Comparison of ENCODE assay signal across 8 mouse cellular contexts in genomic region chr11:69992932-69993331, GRCm38 (mm10). TPM values are rescaled to one million over a fixed set of nuclear protein-coding genes. Genes with fewer than 3 reads are reported as not detected.
DNase-seq lines count a peak whose midpoint lies in the region; ATAC-seq and TF ChIP-seq lines count a peak whose summit lies in the region.

No protein-coding gene starts in this region.

- no peaks in the 10 kb centered on the region for H3K27me3 ChIP-seq in neural tube, embryonic 11.5 days (ENCODE audit: control insufficient read depth, insufficient read depth, low read length)
- no peaks in the 10 kb centered on the region for H3K27me3 ChIP-seq in limb, embryonic 15.5 days
- H3K27me3 ChIP-seq in stomach, postnatal 0 days (ENCODE audit: control insufficient read depth, insufficient read depth, low read length): no peaks in the 10 kb centered on the region

- 0 out of 2 replicates have a peak overlapping the region, but pooled peaks have one; percentile 61 for H3K4me3 ChIP-seq in neural tube, embryonic 11.5 days (ENCODE audit: low read depth, low read length)
- H3K4me3 ChIP-seq in limb, embryonic 15.5 days: peak overlapping the region; percentile 78
- H3K4me3 ChIP-seq in stomach, postnatal 0 days (ENCODE audit: low read depth, low read length): no peak overlapping the region; the same call in 1 of the 2 replicates

- peak; percentile 42 for DNase-seq in cerebellum, adult 9-11 months
- DNase-seq in cerebellum, postnatal 25 days: no peak
- no peak for DNase-seq in neural tube, embryonic 11.5 days (ENCODE audit: low spot score)
- no peak for DNase-seq in neural tube, embryonic 10.5 days (ENCODE audit: extremely low spot score, low spot score)
- no peak for DNase-seq in stomach, postnatal 0 days (ENCODE audit: low spot score)
- no peak for DNase-seq in right cerebral cortex, postnatal 36 days (ENCODE audit: low spot score in 2 of 2)
- no peak for DNase-seq in gastrocnemius, postnatal 10 days

- 92% methylated on average over 3 of the region's 3 CpGs for WGBS in neural tube, embryonic 11.5 days
- 81% methylated on average over 3 of the region's 3 CpGs for WGBS in limb, embryonic 15.5 days
- WGBS in stomach, postnatal 0 days: 85% methylated on average over 3 of the region's 3 CpGs

- no peak overlapping the region for H3K9ac ChIP-seq in neural tube, embryonic 11.5 days (ENCODE audit: low read length)
- no peak overlapping the region for H3K9ac ChIP-seq in limb, embryonic 15.5 days
- H3K9ac ChIP-seq in stomach, postnatal 0 days (ENCODE audit: low read length): no peak overlapping the region; the same call in 1 of the 2 replicates

- TF ChIP-seq EP300 in stomach, postnatal 0 days (optimal IDR thresholded peaks at IDR 0.05): no peak

- H3K27ac ChIP-seq in neural tube, embryonic 11.5 days (ENCODE audit: low read depth, low read length): no peak overlapping the region
- no peak overlapping the region for H3K27ac ChIP-seq in limb, embryonic 15.5 days
- H3K27ac ChIP-seq in stomach, postnatal 0 days (replicated peaks): 0 out of 2 replicates have a peak overlapping the region, but pooled peaks have one; percentile 5

- no peak for TF ChIP-seq CTCF in stomach, postnatal 0 days (IDR thresholded peaks at IDR 0.05; ENCODE audit: low read depth)

- no peaks in the 10 kb centered on the region for H3K9me3 ChIP-seq in neural tube, embryonic 11.5 days (ENCODE audit: control insufficient read depth, low read length)
- no peaks in the 10 kb centered on the region for H3K9me3 ChIP-seq in limb, embryonic 15.5 days
- no peaks in the 10 kb centered on the region for H3K9me3 ChIP-seq in stomach, postnatal 0 days (ENCODE audit: control insufficient read depth, low read length)

- H3K4me1 ChIP-seq in neural tube, embryonic 11.5 days (ENCODE audit: control insufficient read depth, insufficient read depth, low read length): peaks cover 12% of the 10 kb centered on the region
- H3K4me1 ChIP-seq in limb, embryonic 15.5 days: peaks cover 31% of the 10 kb centered on the region
- no peaks in the 10 kb centered on the region; the same call in 1 of the 2 replicates for H3K4me1 ChIP-seq in stomach, postnatal 0 days (replicated peaks; ENCODE audit: control insufficient read depth, insufficient read depth)

- H3K4me2 ChIP-seq in neural tube, embryonic 11.5 days (ENCODE audit: low read depth): no peak overlapping the region
- peak overlapping the region; percentile 78 for H3K4me2 ChIP-seq in limb, embryonic 15.5 days
- H3K4me2 ChIP-seq in stomach, postnatal 0 days (replicated peaks; ENCODE audit: low read depth): peak overlapping the region; percentile 70

- ATAC-seq in neural tube, embryonic 11.5 days (ENCODE audit: insufficient read depth, low FRiP score, low TSS enrichment): no peak
- ATAC-seq in limb, embryonic 15.5 days (ENCODE audit: insufficient number of reproducible peaks, low FRiP score, low TSS enrichment, low read depth): no peak
- ATAC-seq in stomach, postnatal 0 days (ENCODE audit: low FRiP score, low TSS enrichment): no peak

- H3K36me3 ChIP-seq in neural tube, embryonic 11.5 days (ENCODE audit: control insufficient read depth, insufficient read depth, low read length): peaks cover 10% of the 10 kb centered on the region
- H3K36me3 ChIP-seq in limb, embryonic 15.5 days: peaks cover 42% of the 10 kb centered on the region
- H3K36me3 ChIP-seq in stomach, postnatal 0 days (ENCODE audit: control insufficient read depth, insufficient read depth, low read length): peaks cover 19% of the 10 kb centered on the region

RNA-seq across cellular contexts. Expression of gene Gabarap, which starts 2.0 kb away (rescaled TPM):
- polyA plus RNA-seq in neural tube, embryonic 11.5 days (2014; fragmentation: Nextera tagmentation; extraction: Ambion mirVana): 530 and 552 TPM in 2 replicates
- 545 and 568 TPM in 2 replicates for polyA plus RNA-seq in limb, embryonic 15.5 days (2015; fragmentation: Nextera tagmentation; extraction: Ambion mirVana)
- polyA plus RNA-seq in stomach, postnatal 0 days (2015; fragmentation: Nextera tagmentation; extraction: Ambion mirVana): 536 and 544 TPM in 2 replicates
- total RNA-seq in gastrocnemius, postnatal 10 days (2021): 100 to 1,000 TPM; 195 to 228 TPM

RNA-seq across cellular contexts. Expression of gene Phf23, which starts 2.6 kb away (rescaled TPM):
- 54.4 and 57.6 TPM in 2 replicates for polyA plus RNA-seq in neural tube, embryonic 11.5 days (2014; fragmentation: Nextera tagmentation; extraction: Ambion mirVana)
- polyA plus RNA-seq in limb, embryonic 15.5 days (2015; fragmentation: Nextera tagmentation; extraction: Ambion mirVana): 72.2 and 81.6 TPM in 2 replicates
- 34.4 and 38.5 TPM in 2 replicates for polyA plus RNA-seq in stomach, postnatal 0 days (2015; fragmentation: Nextera tagmentation; extraction: Ambion mirVana)
- 10 to 100 TPM; 22.2 to 28.9 TPM for total RNA-seq in gastrocnemius, postnatal 10 days (2021)

RNA-seq across cellular contexts. Expression of gene Dvl2, which starts 7.5 kb away (rescaled TPM):
- polyA plus RNA-seq in neural tube, embryonic 11.5 days (2014; fragmentation: Nextera tagmentation; extraction: Ambion mirVana): 35.8 and 39.0 TPM in 2 replicates
- 42.2 and 43.1 TPM in 2 replicates for polyA plus RNA-seq in limb, embryonic 15.5 days (2015; fragmentation: Nextera tagmentation; extraction: Ambion mirVana)
- 9.8 and 11.1 TPM in 2 replicates for polyA plus RNA-seq in stomach, postnatal 0 days (2015; fragmentation: Nextera tagmentation; extraction: Ambion mirVana)
- 10 to 100 TPM in 1 of 2 experiments, 1 to 10 TPM in 1; 8.2 to 14.7 TPM for total RNA-seq in gastrocnemius, postnatal 10 days (2021)

RNA-seq across cellular contexts. Expression of gene Elp5, which starts 10.6 kb away (rescaled TPM):
- polyA plus RNA-seq in neural tube, embryonic 11.5 days (2014; fragmentation: Nextera tagmentation; extraction: Ambion mirVana): 149 and 168 TPM in 2 replicates
- polyA plus RNA-seq in limb, embryonic 15.5 days (2015; fragmentation: Nextera tagmentation; extraction: Ambion mirVana): 111 and 119 TPM in 2 replicates
- 73.1 and 73.4 TPM in 2 replicates for polyA plus RNA-seq in stomach, postnatal 0 days (2015; fragmentation: Nextera tagmentation; extraction: Ambion mirVana)
- 10 to 100 TPM; 46.9 to 53.2 TPM for total RNA-seq in gastrocnemius, postnatal 10 days (2021)

RNA-seq across cellular contexts. Expression of gene Ctdnep1, which starts 12.0 kb away (rescaled TPM):
- polyA plus RNA-seq in neural tube, embryonic 11.5 days (2014; fragmentation: Nextera tagmentation; extraction: Ambion mirVana): 21.5 and 23.3 TPM in 2 replicates
- 24.6 and 32.0 TPM in 2 replicates for polyA plus RNA-seq in limb, embryonic 15.5 days (2015; fragmentation: Nextera tagmentation; extraction: Ambion mirVana)
- 13.1 and 14.9 TPM in 2 replicates for polyA plus RNA-seq in stomach, postnatal 0 days (2015; fragmentation: Nextera tagmentation; extraction: Ambion mirVana)
- total RNA-seq in gastrocnemius, postnatal 10 days (2021): 100 to 1,000 TPM; 237 to 249 TPM
